Mouse (Mus musculus) layer of hippocampus, postnatal 14 days (tissue): ENCODE results near the gene P2rx4. TPM values are rescaled to one million over a fixed set of nuclear protein-coding genes. Genes with fewer than 3 reads are reported as not detected.
A peak's percentile ranks its signal among the peaks of the same experiment; 100 is the strongest.

Experiments used
- DNase-seq, 2 experiments: peaks; one replicate each; pipeline ENCODE4 v3.0.0; 2021 to 2022; ENCODE audit warnings: low spot score in 2 of 2, mixed read lengths in 1 of 2
- microRNA-seq, 2 experiments: library from miRNA; unstranded; fragments of <30 nt; microRNA quantifications; one replicate each; pipeline ENCODE4 v1.2.0; 2021
- total RNA-seq, 2 experiments: library from RNA; stranded (reverse); gene quantifications; 2 replicates each; pipeline ENCODE4 v1.2.3; 2021

Gene P2rx4
- total RNA-seq, 2 experiments from 2014 or later: 11.0 to 11.4 TPM

DNA sequence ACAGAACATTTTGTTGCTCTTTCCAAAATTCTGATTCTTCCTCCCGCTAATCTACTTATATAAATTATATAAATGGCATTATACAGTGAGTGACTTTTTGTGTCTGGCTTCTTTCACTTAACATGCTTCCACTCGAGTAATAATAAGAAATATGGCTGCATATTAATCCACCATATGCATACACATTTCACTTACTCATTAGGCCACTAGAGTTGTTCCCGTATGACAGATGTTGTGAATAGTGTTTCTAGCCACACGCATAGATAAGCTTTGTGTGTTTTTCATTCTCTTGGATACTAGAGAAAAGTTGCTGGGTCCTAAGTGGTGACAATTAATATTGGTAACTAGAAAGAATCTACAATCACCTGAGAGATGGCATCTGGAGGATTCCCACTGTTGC is 48.3 kb downstream of the P2rx4 start:
- no peak for DNase-seq

DNA sequence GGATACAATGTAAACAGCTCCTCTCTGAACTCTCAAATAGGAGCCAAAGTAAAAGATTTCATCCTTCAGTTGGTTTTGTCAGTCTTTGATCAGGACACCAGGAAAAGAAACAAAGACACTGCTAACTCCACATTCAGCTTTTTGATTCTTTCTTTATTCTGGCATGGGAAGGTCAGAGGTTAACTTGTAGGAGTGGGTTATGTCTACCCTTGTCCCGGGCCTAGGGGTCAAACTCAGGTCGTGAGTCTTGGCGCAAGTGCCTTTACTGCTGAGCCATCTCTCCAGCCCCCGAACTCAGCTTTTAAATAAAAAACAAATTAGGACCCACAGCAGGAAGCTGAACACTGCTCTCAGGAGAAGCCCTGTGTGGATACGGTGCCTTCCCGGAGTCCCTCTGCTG is 48.8 kb downstream of the P2rx4 start:
- DNase-seq: no peak

DNA sequence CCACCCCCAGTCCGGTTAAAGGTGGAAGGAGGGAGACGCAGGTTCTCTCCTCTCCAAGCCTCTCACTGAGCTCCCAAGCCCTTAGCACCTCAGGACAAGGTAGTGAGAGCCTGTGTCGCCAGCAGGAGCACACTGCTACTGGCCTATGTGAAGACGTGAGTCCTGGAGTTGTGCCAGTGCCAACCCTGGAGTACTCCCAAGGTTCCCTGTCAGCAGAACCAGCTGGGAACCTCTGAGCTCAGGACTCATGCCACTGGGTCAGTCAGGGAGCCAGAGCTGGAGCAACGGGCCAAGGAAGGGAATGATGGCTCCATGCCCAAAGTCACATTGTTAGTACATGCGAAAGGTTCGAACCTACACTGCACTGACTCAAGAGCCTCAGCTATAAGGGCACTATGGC is 49.3 kb downstream of the P2rx4 start:
- DNase-seq: no peak

DNA sequence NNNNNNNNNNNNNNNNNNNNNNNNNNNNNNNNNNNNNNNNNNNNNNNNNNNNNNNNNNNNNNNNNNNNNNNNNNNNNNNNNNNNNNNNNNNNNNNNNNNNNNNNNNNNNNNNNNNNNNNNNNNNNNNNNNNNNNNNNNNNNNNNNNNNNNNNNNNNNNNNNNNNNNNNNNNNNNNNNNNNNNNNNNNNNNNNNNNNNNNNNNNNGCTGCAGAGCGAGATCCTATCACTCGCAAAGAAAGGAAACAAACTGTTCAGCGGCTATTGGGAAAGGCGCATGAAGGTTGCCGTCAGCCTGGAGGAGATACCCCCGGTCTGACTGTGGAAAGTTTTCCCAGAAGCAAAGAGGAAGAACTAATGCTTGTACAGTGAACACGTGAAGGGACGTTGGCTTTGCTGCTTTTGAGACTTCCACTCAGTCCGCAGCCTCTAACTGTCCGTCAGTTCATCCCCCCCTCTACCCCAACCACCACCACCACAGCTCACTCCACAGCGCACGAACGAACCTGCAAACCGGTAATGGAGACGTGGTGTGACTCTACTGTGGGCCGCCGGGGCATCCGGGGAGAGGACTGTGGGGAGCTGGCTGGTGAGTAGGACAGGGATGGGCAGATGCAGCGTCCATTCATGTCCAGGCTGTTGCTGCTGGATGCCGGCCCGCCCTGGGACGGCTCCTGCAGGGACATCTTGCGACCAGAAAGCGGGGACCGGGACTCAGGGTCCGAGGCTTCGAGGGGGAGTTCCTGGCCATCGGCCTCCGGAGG is 56.1 kb downstream of the P2rx4 start:
- DNase-seq: no peak

DNA sequence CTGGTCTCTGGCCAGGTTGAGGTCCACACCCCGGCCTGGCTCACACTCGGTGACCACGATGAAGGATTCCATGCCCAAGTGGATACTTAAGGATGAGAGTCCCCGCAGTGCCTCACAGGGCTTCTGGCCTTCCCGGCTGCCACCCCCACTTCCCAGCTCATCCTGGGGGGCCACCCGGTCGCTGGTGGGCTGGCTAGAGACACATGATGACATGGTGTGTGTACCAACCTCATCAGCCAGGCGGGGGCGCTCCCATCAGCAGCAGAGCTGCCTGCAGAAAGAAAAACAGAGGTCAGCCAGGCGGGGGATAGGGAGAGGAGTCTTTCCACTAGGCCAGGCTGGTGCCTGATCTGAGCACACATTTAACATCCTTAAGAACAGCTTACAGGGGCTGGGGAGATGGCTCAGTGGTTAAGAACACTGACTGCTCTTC is 56.7 kb downstream of the P2rx4 start:
- peak in 1 of 2 experiments; percentile 25 for DNase-seq

DNA sequence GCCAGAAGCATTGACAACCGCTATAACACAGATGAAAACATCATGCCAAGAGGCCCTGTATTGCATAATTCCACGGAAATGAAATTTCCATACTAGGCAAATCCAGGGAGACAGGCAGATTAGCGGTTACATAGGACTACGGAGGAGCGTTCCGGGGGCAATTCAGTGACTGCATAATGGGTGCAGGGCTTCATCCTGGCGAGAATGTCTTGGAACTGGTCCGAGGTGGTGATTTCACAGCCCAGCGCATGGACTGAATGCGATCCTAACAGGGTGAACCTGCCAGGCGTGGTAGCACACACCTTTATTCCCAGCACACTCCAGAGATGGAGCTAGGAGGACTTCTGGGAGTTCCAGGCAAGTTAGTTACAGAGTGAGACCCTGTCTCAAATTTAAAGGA is 59.9 kb downstream of the P2rx4 start:
- no peak for DNase-seq

DNA sequence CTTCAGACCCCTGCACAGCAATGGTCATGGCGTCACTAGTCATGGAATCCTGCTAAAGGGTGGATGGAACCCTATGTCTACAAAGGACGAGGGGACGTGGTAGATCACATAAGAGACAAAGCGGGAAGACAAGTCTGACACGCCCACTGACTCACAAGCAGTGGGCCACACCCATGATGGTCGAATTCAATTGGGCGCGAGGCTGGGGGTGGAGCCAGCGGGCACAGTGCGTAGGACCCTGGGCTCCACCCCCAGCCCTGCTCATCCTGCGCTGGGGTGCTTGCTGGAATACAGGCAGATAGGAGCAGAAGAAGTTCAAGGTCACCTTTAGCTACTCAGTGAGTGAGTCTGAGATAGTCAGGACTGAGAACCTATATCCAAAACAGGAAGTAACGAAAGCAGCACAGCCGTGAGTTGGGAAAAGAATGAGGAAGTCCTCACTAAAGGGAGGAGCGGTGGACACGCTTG is 61.8 kb downstream of the P2rx4 start:
- no peak for DNase-seq

DNA sequence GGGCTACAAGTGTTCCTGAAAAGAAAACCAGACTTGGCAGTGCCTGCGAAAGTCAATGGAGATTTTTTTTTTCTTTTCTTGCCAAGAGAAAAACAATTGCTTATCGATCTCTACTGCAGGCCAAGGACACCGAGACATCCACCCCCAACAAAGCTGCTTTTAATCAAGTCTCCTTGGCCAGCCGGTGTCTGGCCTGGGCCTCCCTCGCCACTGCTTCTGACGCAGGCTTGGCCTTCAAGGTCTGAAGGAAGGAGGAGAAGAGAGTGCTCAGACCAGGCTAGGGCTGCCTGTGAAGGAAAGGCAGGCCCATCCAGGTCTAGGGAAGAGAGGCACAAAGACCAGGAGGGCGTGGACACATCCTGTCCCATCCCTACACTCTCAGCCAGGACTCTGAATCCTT is 63.0 kb downstream of the P2rx4 start:
- DNase-seq: no peak

DNA sequence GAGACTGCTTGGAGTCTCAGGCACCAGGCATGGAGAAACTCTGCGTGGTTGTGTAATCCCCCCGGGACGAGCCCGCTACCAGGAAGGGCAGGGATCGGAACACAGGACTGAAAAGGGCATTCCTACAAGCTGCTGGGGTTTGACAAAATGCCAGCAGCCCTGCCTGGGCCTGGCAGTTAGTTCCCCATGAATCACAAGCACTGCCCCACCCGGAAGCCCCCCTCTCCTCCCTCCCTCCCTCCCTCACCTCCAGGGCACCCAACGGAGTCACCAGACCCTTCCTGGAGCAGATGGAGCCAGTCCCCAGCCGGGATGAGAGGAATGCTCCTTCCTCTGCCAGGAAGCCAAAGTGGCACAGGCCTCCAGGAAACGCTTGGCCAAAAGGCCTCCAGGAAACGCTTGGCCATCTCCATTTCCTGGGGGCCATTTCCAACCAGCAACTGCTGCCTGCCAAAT is 63.5 kb downstream of the P2rx4 start:
- peak; percentile 33 to 40 for DNase-seq

DNA sequence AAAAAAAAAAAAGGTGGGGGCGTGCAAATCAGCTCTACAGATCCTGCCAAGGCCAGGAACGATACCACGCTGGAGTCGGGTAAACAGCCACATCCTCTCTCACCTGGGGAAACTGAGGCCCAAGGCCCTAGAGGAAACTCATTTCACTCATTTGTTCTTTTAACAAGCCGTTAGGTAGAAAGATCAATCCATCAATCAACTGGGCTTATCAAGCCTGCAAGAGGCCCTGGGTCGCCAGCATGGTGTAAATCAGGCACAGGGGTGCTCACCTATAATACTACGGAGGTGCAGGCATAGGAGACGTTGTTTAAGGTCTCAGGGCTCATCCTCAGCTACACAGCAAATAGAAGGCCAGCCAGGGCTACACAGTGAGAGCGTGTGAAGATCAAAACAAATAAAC is 64.1 kb downstream of the P2rx4 start:
- no peak for DNase-seq

DNA sequence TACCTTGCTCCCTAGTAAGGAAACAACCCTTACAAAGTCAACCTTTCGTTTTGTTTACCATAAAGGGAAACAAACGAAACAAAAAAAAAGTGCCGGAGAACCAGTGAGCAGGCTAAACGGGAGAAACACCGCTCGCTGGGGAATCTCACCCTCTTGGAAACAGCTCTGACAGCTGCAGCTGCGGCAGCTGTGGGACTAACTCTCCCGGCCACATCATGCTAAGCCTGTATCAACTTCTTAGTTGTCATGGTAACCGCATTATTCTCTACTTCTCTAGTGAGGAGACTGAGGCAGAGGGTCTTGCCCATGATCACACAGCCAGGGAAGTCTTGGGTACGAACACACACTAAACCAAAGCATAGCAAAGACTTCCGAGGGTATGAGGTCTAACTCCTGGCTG is 66.4 kb downstream of the P2rx4 start:
- no peak for DNase-seq

DNA sequence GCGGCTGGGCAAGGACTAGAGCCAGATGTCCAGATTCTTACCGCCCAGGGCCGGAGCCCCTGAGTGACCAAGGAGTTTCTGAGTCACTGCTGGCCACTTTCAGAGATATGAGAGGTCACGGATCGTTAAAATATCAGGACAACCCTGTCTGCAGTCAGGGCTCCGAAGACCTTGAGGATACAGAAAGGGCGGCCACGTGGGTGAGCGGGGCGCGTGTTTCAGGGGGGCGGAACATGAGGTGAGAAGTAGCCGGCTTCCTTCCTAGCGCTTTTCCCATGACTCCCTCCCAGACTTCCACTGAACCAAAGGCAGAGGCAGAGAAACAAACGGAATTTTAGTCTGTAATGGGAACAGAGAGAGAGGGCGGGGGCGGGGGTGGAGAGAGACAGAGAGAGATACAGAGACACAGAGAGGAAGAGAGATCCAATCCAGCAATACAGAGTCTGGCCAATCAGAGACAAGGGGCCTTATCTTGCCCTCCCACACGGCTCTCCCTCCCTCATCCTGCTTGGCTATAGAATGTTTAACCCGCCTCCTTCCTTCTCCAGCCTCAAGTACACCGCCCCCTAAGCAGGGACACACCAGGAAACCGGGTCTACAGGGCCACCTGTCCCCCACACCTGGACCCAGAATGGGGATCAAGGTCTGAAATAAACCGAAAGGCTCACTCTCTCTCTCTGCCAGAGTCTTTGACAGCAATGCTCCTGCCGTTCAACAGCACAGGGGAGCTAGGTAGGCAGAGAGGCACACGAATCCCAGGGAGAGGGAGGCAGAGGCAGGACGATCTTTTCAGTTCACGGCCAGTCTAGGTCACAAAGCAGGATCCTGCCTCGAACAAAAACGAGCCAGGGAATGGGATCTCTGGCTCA is 67.6 kb downstream of the P2rx4 start:
- DNase-seq: no peak

DNA sequence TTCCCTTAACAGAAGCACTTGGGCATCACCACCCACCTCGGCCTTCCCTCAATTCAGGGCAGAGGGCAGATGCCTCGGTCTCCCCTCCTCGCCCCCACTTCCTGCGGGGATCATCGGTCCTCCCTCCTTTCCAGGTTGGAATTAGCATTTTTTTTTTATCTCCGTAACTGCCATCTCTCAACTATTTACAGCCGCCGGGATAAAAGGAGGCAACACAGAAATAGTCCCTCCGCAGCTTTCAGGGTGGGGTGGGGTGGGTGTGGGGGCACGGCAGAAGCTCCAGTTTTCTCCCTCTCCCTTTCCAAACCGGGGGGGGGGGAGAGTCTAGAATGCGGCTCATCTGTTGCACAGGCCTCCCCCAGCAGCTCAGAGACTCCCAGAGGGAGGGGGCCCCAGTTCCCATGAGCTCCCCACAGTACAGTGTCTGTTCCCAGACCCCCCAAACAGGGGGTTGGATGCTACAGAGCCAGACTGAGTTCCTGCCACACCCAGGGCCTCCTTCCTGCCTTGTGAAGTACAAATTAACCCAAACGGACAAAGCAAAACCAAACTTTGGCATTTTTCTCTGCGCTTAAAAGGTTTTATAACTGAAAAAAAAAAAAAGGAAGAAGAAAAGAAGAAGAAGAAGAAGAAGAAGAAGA is 68.4 kb downstream of the P2rx4 start:
- DNase-seq: no peak

DNA sequence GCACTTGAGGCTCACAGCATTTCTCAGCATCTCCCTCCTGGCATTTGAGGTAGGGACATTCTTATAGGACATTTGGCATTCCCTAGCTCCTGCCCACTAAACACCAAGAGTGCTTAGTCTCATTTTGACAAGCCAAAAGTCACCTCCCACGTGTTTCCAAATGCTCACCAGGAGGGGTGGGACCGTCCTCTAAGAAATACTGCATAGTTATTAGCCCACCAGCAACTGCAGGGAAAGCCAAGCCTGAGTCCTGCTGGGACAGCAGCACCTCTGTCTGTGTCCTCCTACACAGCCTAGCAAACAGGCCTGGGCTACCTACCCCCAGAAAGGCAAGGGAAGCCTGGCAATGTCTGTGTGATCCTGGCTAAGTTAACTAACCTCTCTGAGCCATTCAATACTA is 70.0 kb downstream of the P2rx4 start:
- DNase-seq: no peak

DNA sequence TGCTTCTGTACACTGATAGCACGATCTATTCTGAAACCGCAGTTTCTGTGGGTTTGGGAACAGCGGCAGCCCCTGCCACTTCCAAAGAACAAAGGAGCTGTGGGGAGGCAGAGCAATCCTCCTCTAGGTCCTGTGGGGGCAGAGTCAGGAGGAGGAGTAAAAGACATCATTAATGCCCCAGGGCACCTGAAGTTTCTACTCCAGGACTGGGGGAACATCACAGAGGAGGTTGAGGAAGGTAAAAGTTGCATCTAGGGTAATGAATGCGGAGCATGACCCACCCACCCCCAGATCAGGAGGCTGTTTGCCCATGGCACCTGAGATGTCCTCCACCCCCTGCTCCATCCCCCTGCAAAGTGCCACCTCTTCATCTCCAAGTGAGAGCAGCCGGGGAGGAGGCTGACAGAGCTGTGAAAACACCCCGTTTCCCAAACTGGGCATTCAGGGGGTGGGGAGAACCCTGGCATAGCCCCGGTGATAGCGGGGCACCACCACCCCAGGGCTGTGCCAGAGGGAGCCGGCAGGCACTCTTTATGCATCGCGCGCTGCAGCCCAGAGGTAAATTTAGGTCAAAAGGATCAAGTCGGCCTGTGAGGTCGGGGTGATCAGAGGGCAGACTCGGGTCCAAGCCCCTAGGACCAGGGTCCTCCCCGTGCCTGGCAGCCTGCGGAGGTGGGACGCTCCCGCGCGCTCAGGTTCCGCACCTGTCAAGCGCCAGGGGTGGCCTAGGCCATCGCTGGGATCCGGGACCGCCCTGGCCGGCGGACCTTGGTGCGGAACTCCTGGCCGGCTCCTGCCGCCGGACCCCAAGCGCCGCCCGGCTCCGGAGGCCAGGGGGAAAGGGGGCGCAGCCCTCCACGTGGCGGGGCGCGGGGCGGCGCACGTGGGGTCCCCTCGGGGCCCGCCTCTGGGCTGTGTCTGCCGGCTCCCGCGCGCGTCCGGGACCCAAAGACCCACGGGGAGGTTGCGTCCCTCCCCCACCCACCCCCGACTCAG is 71.2 kb downstream of the P2rx4 start:
- peak in 1 of 2 experiments; percentile 24 for DNase-seq

Small RNA genes lying within 50 kb of the gene (microRNA-seq; reads per million reads assigned to microRNA genes)
- gene Mir8115: 4.5 to 4.8 reads per million in 2 experiments

Other genes starting within 250 kb of the P2rx4 start
- gene Atp2a2, start 205.3 kb upstream of the P2rx4 start, total RNA-seq: 100 to 1,000 TPM; 659 to 669 TPM
- 10 to 100 TPM; 31.0 to 31.1 TPM for gene Ift81, start 93.0 kb upstream of the P2rx4 start, total RNA-seq
- 1 to 10 TPM; 7.8 TPM for gene P2rx7, start 63.6 kb upstream of the P2rx4 start, total RNA-seq
- gene Camkk2, start 71.9 kb downstream of the P2rx4 start, total RNA-seq: 100 to 1,000 TPM; 116 to 120 TPM
- gene Anapc5, start 113.8 kb downstream of the P2rx4 start, total RNA-seq: 100 to 1,000 TPM; 215 to 219 TPM
- 10 to 100 TPM; 47.1 to 53.0 TPM for gene Rnf34, start 142.5 kb downstream of the P2rx4 start, total RNA-seq